Mouse (Mus musculus): Measurements from ENCODE around the gene Safb.

- TF ChIP-seq POLR2A (IDR thresholded peaks at IDR 0.05; ENCODE audit: low read depth, low read length) (no peak), CTCF (IDR thresholded peaks at IDR 0.05; ENCODE audit: borderline replicate concordance, insufficient read depth, low read length) (no peak)
These were observed 62.9 kb downstream of the Safb start for GRCm38 (mm10) chr17:56647546-56647945.
